32 mouse cellular contexts compared by ENCODE assay signal in genomic region chr14:60217616-60218015, GRCm38 (mm10). TPM values are rescaled to one million over a fixed set of nuclear protein-coding genes. Genes with fewer than 3 reads are reported as not detected.
"Had no signal": no experiment of that assay in that cellular context is flagged by ENCODE, and none has a peak within 500 bp of the region (broad histone marks: within the 10 kb centered on the region; RNA-seq: fewer than 3 reads in every experiment).

No protein-coding gene starts in this region.

- H3K27me3 ChIP-seq: heart, embryonic 12.5 days; hindbrain, embryonic 12.5 days; intestine, embryonic 15.5 days; kidney, embryonic 15.5 days; limb, embryonic 13.5 days; limb, embryonic 15.5 days; liver, embryonic 12.5 days had no signal

- H3K27ac ChIP-seq: gastrocnemius, adult 2 months; heart, embryonic 10.5 days; hindbrain, embryonic 10.5 days; hindbrain, embryonic 12.5 days; hindbrain, embryonic 14.5 days; intestine, embryonic 15.5 days; kidney, embryonic 15.5 days; kidney, postnatal 0 days; limb, embryonic 13.5 days; limb, embryonic 15.5 days; liver, embryonic 12.5 days; liver, embryonic 14.5 days had no signal

- H3K36me3 ChIP-seq: intestine, embryonic 15.5 days had no signal

- DNase-seq: gastrocnemius, adult 2 months; gastrocnemius, postnatal 10 days; gastrocnemius, postnatal 25 days; heart, postnatal 10 days; heart, postnatal 4 days; kidney, adult 18-20 months; kidney, adult 9 months; kidney, postnatal 14 days; kidney, postnatal 36 days; layer of hippocampus, adult 9-11 months; layer of hippocampus, postnatal 36 days; left cerebral cortex, postnatal 4 days had no signal

- H3K4me3 ChIP-seq: gastrocnemius, adult 2 months; heart, embryonic 10.5 days; heart, embryonic 12.5 days; hindbrain, embryonic 10.5 days; hindbrain, embryonic 12.5 days; intestine, embryonic 15.5 days; kidney, embryonic 15.5 days; limb, embryonic 13.5 days; limb, embryonic 15.5 days; liver, embryonic 12.5 days had no signal

- ATAC-seq: hindbrain, embryonic 16.5 days; inflammation-experienced regulatory T-cells, adult 6 months; intestine, embryonic 15.5 days; intestine, postnatal 0 days; liver, embryonic 12.5 days had no signal

- H3K4me1 ChIP-seq: heart, embryonic 10.5 days; heart, embryonic 12.5 days; hindbrain, embryonic 10.5 days; hindbrain, embryonic 12.5 days; kidney, embryonic 15.5 days; limb, embryonic 13.5 days; limb, embryonic 15.5 days; liver, embryonic 12.5 days had no signal

- H3K9me3 ChIP-seq: heart, embryonic 10.5 days; heart, embryonic 12.5 days; hindbrain, embryonic 10.5 days; hindbrain, embryonic 12.5 days; intestine, embryonic 15.5 days; kidney, embryonic 15.5 days; limb, embryonic 13.5 days; limb, embryonic 15.5 days; liver, embryonic 12.5 days had no signal

- H3K9ac ChIP-seq: heart, embryonic 12.5 days; hindbrain, embryonic 12.5 days; hindbrain, embryonic 14.5 days; intestine, embryonic 15.5 days; kidney, embryonic 15.5 days; limb, embryonic 13.5 days; limb, embryonic 15.5 days; liver, embryonic 12.5 days; liver, embryonic 14.5 days had no signal

- H3K4me2 ChIP-seq: heart, embryonic 12.5 days; hindbrain, embryonic 12.5 days; hindbrain, embryonic 14.5 days; intestine, embryonic 15.5 days; kidney, embryonic 15.5 days; limb, embryonic 13.5 days; limb, embryonic 15.5 days; liver, embryonic 12.5 days had no signal

RNA-seq across cellular contexts. Expression of gene Nupl1, which starts 33.6 kb away (rescaled TPM):
- polyA plus RNA-seq: heart, embryonic 10.5 days; heart, embryonic 12.5 days; heart, embryonic 14.5 days; heart, embryonic 16.5 days; inflammation-experienced regulatory T-cells, adult 6 months; intestine, postnatal 0 days; kidney, embryonic 15.5 days; kidney, postnatal 0 days; large intestine, adult 2 months; limb, embryonic 11.5 days; limb, embryonic 13.5 days; limb, embryonic 15.5 days; liver, adult 2 months; liver, embryonic 12.5 days had no signal
